In genomic region chr10:81525017-81525694, GRCm38 (mm10) we compare ENCODE assay signal across 12 mouse cellular contexts. TPM values are rescaled to one million over a fixed set of nuclear protein-coding genes. Genes with fewer than 3 reads are reported as not detected.
A peak's percentile ranks its signal among the peaks of the same experiment; 100 is the strongest.
DNase-seq lines count a peak whose midpoint lies in the region; ATAC-seq lines count a peak whose summit lies in the region.
"Had no signal": no experiment of that assay in that cellular context is flagged by ENCODE, and none has a peak within 500 bp of the region (broad histone marks: within the 10 kb centered on the region; RNA-seq: fewer than 3 reads in every experiment).

No protein-coding gene starts in this region.

- peak overlapping the region; percentile 40; the same call in 1 of the 2 replicates for H3K9ac ChIP-seq in liver, embryonic 16.5 days (ENCODE audit: low read depth, low read length)
- H3K9ac ChIP-seq in intestine, embryonic 15.5 days = no peak overlapping the region
- H3K9ac ChIP-seq: kidney, embryonic 15.5 days had no signal

- ATAC-seq in erythroblast, adult 5-6 weeks (replicated peaks; ENCODE audit: low FRiP score, poor library complexity, severe bottlenecking) = no peak
- peak; percentile 76 for ATAC-seq in liver, embryonic 16.5 days (ENCODE audit: low read depth)
- no peak for ATAC-seq in intestine, embryonic 15.5 days
- ATAC-seq: Patski had no signal

- no peaks in the 10 kb centered on the region; the same call in 1 of the 2 replicates for H3K27me3 ChIP-seq in erythroblast, embryonic 14.5 days (ENCODE audit: control insufficient read depth)
- no peaks in the 10 kb centered on the region for H3K27me3 ChIP-seq in liver, embryonic 16.5 days (ENCODE audit: control insufficient read depth, insufficient read depth, low read depth, low read length)
- H3K27me3 ChIP-seq in intestine, embryonic 15.5 days (replicated peaks) = no peaks in the 10 kb centered on the region
- H3K27me3 ChIP-seq: Patski had no signal

- H3K9me3 ChIP-seq in erythroblast, embryonic 14.5 days (ENCODE audit: control insufficient read depth, low read length) = no peaks in the 10 kb centered on the region
- no peaks in the 10 kb centered on the region for H3K9me3 ChIP-seq in liver, embryonic 16.5 days (replicated peaks; ENCODE audit: control insufficient read depth, low read length)
- no peaks in the 10 kb centered on the region for H3K9me3 ChIP-seq in intestine, embryonic 15.5 days
- H3K9me3 ChIP-seq: kidney, embryonic 15.5 days had no signal

- H3K4me1 ChIP-seq in erythroblast, embryonic 14.5 days (ENCODE audit: control insufficient read depth) = peaks cover 37% of the 10 kb centered on the region
- H3K4me1 ChIP-seq in liver, embryonic 16.5 days (ENCODE audit: control insufficient read depth, low read depth, low read length) = peaks cover 28% of the 10 kb centered on the region
- peaks cover 13% of the 10 kb centered on the region for H3K4me1 ChIP-seq in intestine, embryonic 15.5 days (replicated peaks)

- H3K4me2 ChIP-seq in liver, embryonic 16.5 days (ENCODE audit: low read depth, low read length) = peak overlapping the region; percentile 47
- H3K4me2 ChIP-seq in intestine, embryonic 15.5 days (replicated peaks) = no peak overlapping the region
- H3K4me2 ChIP-seq: kidney, embryonic 15.5 days had no signal

- 12% methylated on average over 12 of the region's 13 CpGs for WGBS in liver, embryonic 16.5 days (ENCODE audit: insufficient replicate concordance)
- 50% methylated on average over 13 of the region's 13 CpGs for WGBS in intestine, embryonic 15.5 days

- H3K36me3 ChIP-seq in erythroblast, embryonic 14.5 days (ENCODE audit: control insufficient read depth) = peaks cover 15% of the 10 kb centered on the region
- H3K36me3 ChIP-seq in liver, embryonic 16.5 days (ENCODE audit: control insufficient read depth, insufficient read depth) = peaks cover 3% of the 10 kb centered on the region
- peaks cover 13% of the 10 kb centered on the region for H3K36me3 ChIP-seq in intestine, embryonic 15.5 days

- peak overlapping the region; percentile 40 for H3K4me3 ChIP-seq in erythroblast, embryonic 14.5 days (replicated peaks)
- 0 out of 2 replicates have a peak overlapping the region, but pooled peaks have one; percentile 1 for H3K4me3 ChIP-seq in liver, embryonic 16.5 days (ENCODE audit: low read depth, low read length)
- no peak overlapping the region for H3K4me3 ChIP-seq in intestine, embryonic 15.5 days (replicated peaks)
- H3K4me3 ChIP-seq: kidney, embryonic 15.5 days had no signal

- peak overlapping the region; percentile 83 for H3K27ac ChIP-seq in liver, embryonic 16.5 days (ENCODE audit: low read length)
- H3K27ac ChIP-seq in intestine, embryonic 15.5 days = no peak overlapping the region
- H3K27ac ChIP-seq: kidney, embryonic 15.5 days had no signal

- DNase-seq in urinary bladder, adult 18-20 months (ENCODE audit: low spot score in 2 of 2) = peak; percentile 67 to 70
- DNase-seq in urinary bladder, postnatal 10 days (ENCODE audit: low spot score) = no peak
- DNase-seq in urinary bladder, postnatal 36 days (ENCODE audit: low spot score in 2 of 2) = peak; percentile 62 to 70
- DNase-seq in layer of hippocampus, postnatal 36 days = no peak
- DNase-seq: gastrocnemius, postnatal 10 days; right cerebral cortex, adult 18-20 months had no signal

RNA-seq across cellular contexts. Expression of gene Gna15, which starts 1.1 kb away (rescaled TPM):
- polyA plus RNA-seq in erythroblast, embryonic 14.5 days (2012) = 0.14 and 0.24 TPM in 2 replicates
- 2.1 and 12.1 TPM in 2 replicates for total RNA-seq in erythroblast, adult 5-6 weeks (2015; ENCODE audit: low replicate concordance)
- 6.3 and 14.8 TPM in 2 replicates for total RNA-seq in erythroblast, adult 5-6 weeks (2017; ENCODE audit: low replicate concordance)
- polyA plus RNA-seq in liver, embryonic 16.5 days (2015; fragmentation: Nextera tagmentation; extraction: Ambion mirVana) = 4.3 and 4.4 TPM in 2 replicates
- 1 to 10 TPM; 3.0 to 3.4 TPM for total RNA-seq in layer of hippocampus, postnatal 36 days (2021)
- 0.92 and 0.97 TPM in 2 replicates for polyA plus RNA-seq in intestine, embryonic 15.5 days (2015; fragmentation: Nextera tagmentation; extraction: Ambion mirVana)
- polyA plus RNA-seq: Patski had no signal

RNA-seq across cellular contexts. Expression of gene Gna11, which starts 19.8 kb away (rescaled TPM):
- 1.2 and 1.5 TPM in 2 replicates for polyA plus RNA-seq in erythroblast, embryonic 14.5 days (2012)
- total RNA-seq in erythroblast, adult 5-6 weeks (2015; ENCODE audit: low replicate concordance) = 1.9 and 2.1 TPM in 2 replicates
- total RNA-seq in erythroblast, adult 5-6 weeks (2017; ENCODE audit: low replicate concordance) = 5.9 and 10.9 TPM in 2 replicates
- polyA plus RNA-seq in liver, embryonic 16.5 days (2015; fragmentation: Nextera tagmentation; extraction: Ambion mirVana) = 20.0 and 24.3 TPM in 2 replicates
- total RNA-seq in layer of hippocampus, postnatal 36 days (2021) = 100 to 1,000 TPM; 113 to 117 TPM
- 245 and 269 TPM in 2 replicates for polyA plus RNA-seq in intestine, embryonic 15.5 days (2015; fragmentation: Nextera tagmentation; extraction: Ambion mirVana)

RNA-seq across cellular contexts. Expression of gene S1pr4, which starts 25.2 kb away (rescaled TPM):
- 0.04 and 0.05 TPM in 2 replicates for polyA plus RNA-seq in erythroblast, embryonic 14.5 days (2012)
- total RNA-seq in erythroblast, adult 5-6 weeks (2015; ENCODE audit: low replicate concordance) = 2.9 and 4.6 TPM in 2 replicates
- total RNA-seq in erythroblast, adult 5-6 weeks (2017; ENCODE audit: low replicate concordance) = 2.1 and 6.0 TPM in 2 replicates
- polyA plus RNA-seq in liver, embryonic 16.5 days (2015; fragmentation: Nextera tagmentation; extraction: Ambion mirVana) = 4.8 and 5.3 TPM in 2 replicates
- under 1 TPM; 0.40 to 0.65 TPM for total RNA-seq in layer of hippocampus, postnatal 36 days (2021)
- polyA plus RNA-seq in intestine, embryonic 15.5 days (2015; fragmentation: Nextera tagmentation; extraction: Ambion mirVana) = 1.0 and 1.1 TPM in 2 replicates

RNA-seq across cellular contexts. Expression of gene Ncln, which starts 29.0 kb away (rescaled TPM):
- polyA plus RNA-seq in erythroblast, embryonic 14.5 days (2012) = 6.2 and 7.9 TPM in 2 replicates
- 8.1 and 46.4 TPM in 2 replicates for total RNA-seq in erythroblast, adult 5-6 weeks (2015; ENCODE audit: low replicate concordance)
- 10.8 and 12.8 TPM in 2 replicates for total RNA-seq in erythroblast, adult 5-6 weeks (2017; ENCODE audit: low replicate concordance)
- polyA plus RNA-seq in liver, embryonic 16.5 days (2015; fragmentation: Nextera tagmentation; extraction: Ambion mirVana) = 39.3 and 47.1 TPM in 2 replicates
- 10 to 100 TPM; 77.1 to 90.0 TPM for total RNA-seq in layer of hippocampus, postnatal 36 days (2021)
- polyA plus RNA-seq in intestine, embryonic 15.5 days (2015; fragmentation: Nextera tagmentation; extraction: Ambion mirVana) = 98.5 and 118 TPM in 2 replicates

RNA-seq across cellular contexts. Expression of gene Aes, which starts 34.1 kb away (rescaled TPM):
- 152 and 158 TPM in 2 replicates for polyA plus RNA-seq in erythroblast, embryonic 14.5 days (2012)
- 68.5 and 77.8 TPM in 2 replicates for total RNA-seq in erythroblast, adult 5-6 weeks (2015; ENCODE audit: low replicate concordance)
- 31.4 and 81.9 TPM in 2 replicates for total RNA-seq in erythroblast, adult 5-6 weeks (2017; ENCODE audit: low replicate concordance)
- polyA plus RNA-seq in liver, embryonic 16.5 days (2015; fragmentation: Nextera tagmentation; extraction: Ambion mirVana) = 131 and 141 TPM in 2 replicates
- 100 to 1,000 TPM; 667 to 720 TPM for total RNA-seq in layer of hippocampus, postnatal 36 days (2021)
- 743 and 808 TPM in 2 replicates for polyA plus RNA-seq in intestine, embryonic 15.5 days (2015; fragmentation: Nextera tagmentation; extraction: Ambion mirVana)

Comparison
In these comparisons a context has a peak if more than half of its experiments do, and no peak if none do; other contexts are left out.
1. DNase-seq: peak in urinary bladder, adult 18-20 months (2 of 2) and urinary bladder, postnatal 36 days (2 of 2); none in urinary bladder, postnatal 10 days (single experiment) and layer of hippocampus, postnatal 36 days (0 of 2).